Mouse (Mus musculus) stomach, embryonic 16.5 days (tissue): ENCODE results near the gene Gm21698. TPM values are rescaled to one million over a fixed set of nuclear protein-coding genes. Genes with fewer than 3 reads are reported as not detected.
"Not testable (repeated sequence)": the region's sequence is repeated elsewhere in the genome, so short reads cannot be mapped to it uniquely, and the experiment has no call there.

Experiments
- ATAC-seq: fragments of 200-750 bp; cut with Nextera tagmentation; 2 replicates; pipeline ENCODE4 v1.8.0; 2017; ENCODE audit warnings: moderate number of reproducible peaks, moderate TSS enrichment; ENCODE audit not compliant: insufficient read depth, low FRiP score
- H3K27ac ChIP-seq: fragments of 300-500 bp; sonication (generic); 2 replicates; pipeline ENCODE4 v1.5.1; 2014; ENCODE audit warnings: low read length
- H3K27me3 ChIP-seq: fragments of 300-500 bp; sonication (generic); 2 replicates; pipeline ENCODE4 v1.6.1; 2014; ENCODE audit warnings: low read length, control low read depth, mixed read lengths; ENCODE audit not compliant: control insufficient read depth, insufficient read depth
- H3K36me3 ChIP-seq: fragments of 300-500 bp; sonication (generic); 2 replicates; pipeline ENCODE4 v1.6.1; 2014; ENCODE audit warnings: low read length; ENCODE audit not compliant: control insufficient read depth, insufficient read depth
- H3K4me1 ChIP-seq: fragments of 300-500 bp; sonication (generic); 2 replicates; pipeline ENCODE4 v1.6.1; 2014; ENCODE audit warnings: low read length, control low read depth, mixed read lengths; ENCODE audit not compliant: control insufficient read depth, insufficient read depth
- H3K4me2 ChIP-seq: fragments of 300-500 bp; sonication (generic); 2 replicates; pipeline ENCODE4 v1.6.1; 2014; ENCODE audit warnings: low read depth, low read length, mixed read lengths
- H3K4me3 ChIP-seq: fragments of 300-500 bp; sonication (generic); replicated peaks from 2 replicates; pipeline ENCODE4 v1.5.1; 2014; ENCODE audit warnings: mild to moderate bottlenecking, low read length
- H3K9ac ChIP-seq: fragments of 300-500 bp; sonication (generic); 2 replicates; pipeline ENCODE4 v1.6.1; 2014; ENCODE audit warnings: low read length
- H3K9me3 ChIP-seq: fragments of 300-500 bp; sonication (generic); replicated peaks from 2 replicates; pipeline ENCODE4 v1.6.1; 2016; ENCODE audit warnings: low read length, control low read depth; ENCODE audit not compliant: control insufficient read depth
- WGBS: fragments of 180-500 bp; shearing (Covaris S2); extraction: QIAGEN DNeasy Blood & Tissue Kit; methylation state at CpG from one replicate; pipeline ENCODE4 v1.1.7; 2014; 5-methylcytosine and 5-hydroxymethylcytosine counted together
- polyA plus RNA-seq: library from polyadenylated mRNA; unstranded; fragments of >200 nt; fragmentation: Nextera tagmentation; extraction: Ambion mirVana; gene quantifications from 2 replicates; pipeline ENCODE4 v1.2.1, GENCODE M21; 2015

Gene Gm21698
- polyA plus RNA-seq, 1 experiment from 2014 or later, result 0.09 TPM

GRCm38 (mm10) chr5:25945391-25945790 is 43.1 kb downstream of the Gm21698 start:
- H3K27ac ChIP-seq, ATAC-seq, H3K36me3 ChIP-seq, H3K9ac ChIP-seq, H3K4me2 ChIP-seq, H3K9me3 ChIP-seq, H3K27me3 ChIP-seq, H3K4me1 ChIP-seq, H3K4me3 ChIP-seq: not testable (repeated sequence)
- 85% methylated on average over 2 of the region's 2 CpGs for WGBS

- H3K4me1 ChIP-seq, H3K9me3 ChIP-seq, H3K9ac ChIP-seq, H3K36me3 ChIP-seq, H3K4me2 ChIP-seq, ATAC-seq, H3K27me3 ChIP-seq, H3K27ac ChIP-seq, H3K4me3 ChIP-seq: not testable (repeated sequence)
- WGBS, result 64% methylated on average over 2 of the region's 2 CpGs
These were observed 46.2 kb downstream of the Gm21698 start, which contains the start of gene Gm21663 for GRCm38 (mm10) chr5:25942281-25942680. TSS of gene Gm21663 (minus strand) at chr5:25942381.

Other genes starting within 250 kb of the Gm21698 start
- 3.7 and 4.5 TPM in 2 replicates for gene Actr3b, start 228.7 kb downstream of the Gm21698 start, polyA plus RNA-seq
- not detected in 2 replicates for gene Gm21663, start 46.3 kb downstream of the Gm21698 start, polyA plus RNA-seq
- gene Gm21671, start 34.2 kb downstream of the Gm21698 start, polyA plus RNA-seq, result 0.10 TPM in 1 of 2 replicates, not detected in the other
- 0.08 and 0.11 TPM in 2 replicates for gene Gm21680, start 16.0 kb downstream of the Gm21698 start, polyA plus RNA-seq
- 0.21 TPM in 1 of 2 replicates, not detected in the other for gene Gm1979, start 16.1 kb upstream of the Gm21698 start, polyA plus RNA-seq
- gene Gm5862, start 34.3 kb upstream of the Gm21698 start, polyA plus RNA-seq, result not detected in 2 replicates
- gene Speer4a, start 50.9 kb upstream of the Gm21698 start, polyA plus RNA-seq, result 0.09 TPM in 1 of 2 replicates, not detected in the other
- gene Gm7347, start 69.9 kb upstream of the Gm21698 start, polyA plus RNA-seq, result not detected in 2 replicates
- not detected in 2 replicates for gene Gm10471, start 100.6 kb upstream of the Gm21698 start, polyA plus RNA-seq
- gene 5031410I06Rik, start 116.7 kb upstream of the Gm21698 start, polyA plus RNA-seq, result 0.05 TPM in 1 of 2 replicates, not detected in the other
- 0.07 TPM in 1 of 2 replicates, not detected in the other for gene Gm10220, start 132.8 kb upstream of the Gm21698 start, polyA plus RNA-seq